Mouse (Mus musculus) left cerebral cortex, postnatal 14 days (tissue): ENCODE data around the gene Unc13c. TPM values are rescaled to one million over a fixed set of nuclear protein-coding genes. Genes with fewer than 3 reads are reported as not detected.

Experiments used
- DNase-seq, 2 experiments: peaks; one replicate each; pipeline ENCODE4 v3.0.0; 2021 to 2022; ENCODE audit warnings: low spot score in 2 of 2, mixed read lengths in 1 of 2
- intact Hi-C: fragments of 180-260 bp; cut with DNase I; formaldehyde crosslinking; loops from one replicate; pipeline ENCODE4 v1.15.1; 2025
- total RNA-seq, 2 experiments: library from RNA; stranded (reverse); gene quantifications; 2 replicates each; pipeline ENCODE4 v1.2.3; 2021

Unc13c gene
- total RNA-seq, 2 experiments from 2014 or later = 21.4 to 24.3 TPM

GRCm38 (mm10) chr9:73680545-73681495, 287.9 kb downstream of the Unc13c start:
- no peak for DNase-seq
- intact Hi-C loops = no loop called here

DNA sequence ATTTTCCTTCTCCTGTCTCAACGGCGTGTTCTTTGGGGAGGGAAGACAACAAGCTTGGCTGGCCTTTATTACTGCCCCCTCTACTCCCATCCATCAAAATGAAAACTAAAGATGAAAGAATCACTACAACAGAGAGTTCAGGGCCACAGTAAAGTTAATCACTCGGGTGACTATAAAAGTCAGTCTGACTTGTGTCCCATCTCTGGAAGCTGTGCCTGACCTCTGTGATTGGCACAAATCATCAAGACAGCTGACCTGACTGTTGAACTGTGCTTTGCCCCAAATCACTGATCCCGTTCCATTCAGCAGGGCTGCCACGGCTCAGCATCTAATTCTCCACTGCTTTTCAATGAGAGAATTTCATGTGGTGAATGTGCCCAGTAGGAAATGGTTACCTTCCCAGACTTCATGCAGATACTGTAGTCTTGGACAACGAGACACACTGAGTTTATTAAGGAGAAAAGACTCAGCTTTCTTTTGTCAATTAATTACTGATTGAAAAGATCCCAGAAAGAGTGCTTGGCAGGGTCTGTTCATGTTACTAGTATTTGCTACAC, 297.0 kb downstream of the Unc13c start:
- no peak for DNase-seq
- intact Hi-C loops = no loop called here

GRCm38 (mm10) chr9:73670040-73670439, 298.7 kb downstream of the Unc13c start:
- DNase-seq = no peak
- intact Hi-C loops = no loop called here

- DNase-seq = no peak
- intact Hi-C loops = no loop called here
Measured at GRCm38 (mm10) chr9:73662839-73663238, 305.9 kb downstream of the Unc13c start.

GRCm38 (mm10) chr9:73649088-73649487, 319.7 kb downstream of the Unc13c start:
- intact Hi-C loops = no loop called here
- DNase-seq = no peak

- no peak for DNase-seq
- intact Hi-C loops = no loop called here
Measured at GRCm38 (mm10) chr9:73638119-73638518, 330.6 kb downstream of the Unc13c start.

DNA sequence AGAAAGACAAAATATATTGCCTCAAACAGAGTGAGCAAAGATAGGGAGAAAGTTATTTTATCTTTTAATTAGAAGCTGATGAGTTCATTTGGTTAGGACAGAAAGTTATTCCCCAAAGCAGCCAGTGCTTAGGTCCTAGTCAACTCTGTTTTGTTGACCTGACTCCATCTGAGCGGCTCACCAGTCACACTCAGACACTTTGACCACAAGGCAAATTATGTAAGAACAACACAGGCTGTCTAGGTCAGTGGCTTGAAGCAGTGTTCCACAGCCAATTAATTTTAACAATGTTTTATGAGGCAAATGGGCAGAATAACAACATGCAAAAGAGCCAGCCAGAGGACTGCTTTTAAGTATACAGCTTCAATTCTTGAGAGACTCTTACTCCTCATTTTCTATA, 343.6 kb downstream of the Unc13c start:
- DNase-seq = no peak
- intact Hi-C loops = no loop called here

- intact Hi-C loops = no loop called here
- no peak for DNase-seq
Measured at GRCm38 (mm10) chr9:73612896-73613295, 355.9 kb downstream of the Unc13c start.

DNA sequence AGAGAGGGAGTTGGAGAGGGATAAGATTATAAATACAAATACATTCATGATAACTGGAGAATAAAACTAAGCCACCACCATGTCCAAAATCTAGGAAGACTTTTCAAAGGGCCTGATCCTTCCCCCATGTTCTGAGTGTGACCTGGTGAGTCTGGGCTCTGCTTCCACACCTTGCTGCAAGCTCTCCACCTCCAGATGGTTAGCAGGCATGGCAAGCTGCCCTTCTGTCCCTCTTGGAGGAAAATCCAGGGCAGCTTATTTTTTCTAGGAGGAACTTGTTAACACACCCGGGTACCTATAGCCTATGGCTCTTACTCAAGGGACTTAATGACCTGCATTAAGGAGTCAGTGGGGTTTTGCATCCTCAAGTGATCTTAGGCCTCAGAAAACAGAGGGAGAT, 364.8 kb downstream of the Unc13c start:
- intact Hi-C loops = no loop called here
- no peak for DNase-seq

GRCm38 (mm10) chr9:73565558-73565957, 403.2 kb downstream of the Unc13c start:
- DNase-seq = peak; percentile 8 to 21

GRCm38 (mm10) chr9:73560037-73560436, 408.7 kb downstream of the Unc13c start:
- intact Hi-C loops = no loop called here
- DNase-seq = no peak

More at GRCm38 (mm10) chr9:73565558-73565957, 403.2 kb downstream of the Unc13c start:
- intact Hi-C loops = no loop called here

- intact Hi-C loops = loop anchor here (5.0 to 10.0 kb wide), 2 partner anchors 383 to 409 kb away; partner anchors contain the start of gene Unc13c
Measured at GRCm38 (mm10) chr9:73557805-73558204, 411.0 kb downstream of the Unc13c start.

GRCm38 (mm10) chr9:73555354-73555753, 413.4 kb downstream of the Unc13c start:
- intact Hi-C loops = loop anchor here (5.0 to 10.0 kb wide), 2 partner anchors 381 to 412 kb away; partner anchors contain the start of gene Unc13c
- DNase-seq = no peak

More at GRCm38 (mm10) chr9:73557805-73558204, 411.0 kb downstream of the Unc13c start:
- peak; percentile 33 to 50 for DNase-seq

DNA sequence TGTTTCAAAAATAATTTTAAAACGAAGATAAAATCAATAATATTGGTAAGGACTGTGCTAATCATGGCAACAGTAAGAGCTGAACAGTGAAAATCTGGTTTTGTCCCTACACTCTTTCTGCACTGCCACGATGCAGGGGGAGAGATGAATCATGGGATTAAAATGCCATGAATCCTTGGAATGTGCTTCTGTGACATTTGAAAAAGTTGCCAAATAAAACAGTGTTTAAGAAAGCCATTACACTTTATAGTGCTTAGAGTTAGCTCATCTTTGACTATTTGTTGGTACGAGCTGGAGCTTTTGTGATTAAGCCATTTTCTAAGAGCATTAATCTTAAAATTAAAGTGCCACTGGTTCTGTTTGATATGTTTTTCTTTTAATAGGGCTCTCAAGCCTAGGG, 496.2 kb downstream of the Unc13c start:
- intact Hi-C loops = no loop called here
- DNase-seq = no peak

- no peak for DNase-seq
- intact Hi-C loops = no loop called here
Measured at GRCm38 (mm10) chr9:73462027-73462426, 506.7 kb downstream of the Unc13c start.

GRCm38 (mm10) chr9:73450009-73450408, 518.8 kb downstream of the Unc13c start:
- DNase-seq = no peak
- intact Hi-C loops = no loop called here

GRCm38 (mm10) chr9:73449216-73449615, 519.5 kb downstream of the Unc13c start:
- intact Hi-C loops = no loop called here
- no peak for DNase-seq

- peak in 1 of 2 experiments; percentile 3 for DNase-seq
- intact Hi-C loops = no loop called here
Measured at GRCm38 (mm10) chr9:73431925-73432324, 536.8 kb downstream of the Unc13c start.
